Mouse (Mus musculus) brown adipose tissue, adult 24 weeks (tissue): Measurements from ENCODE around the gene Cog5. TPM values are rescaled to one million over a fixed set of nuclear protein-coding genes. Genes with fewer than 3 reads are reported as not detected.

Experiments used
- H3K27ac ChIP-seq: fragments of 200-500 bp; replicated peaks from 2 replicates; pipeline ENCODE4 v1.5.1; 2012; ENCODE audit warnings: low read depth, mild to moderate bottlenecking, low read length
- H3K4me1 ChIP-seq: fragments of 200-500 bp; 2 replicates; pipeline ENCODE4 v1.6.1; 2012; ENCODE audit warnings: low read length, mixed read lengths; ENCODE audit not compliant: control insufficient read depth, insufficient read depth, insufficient read length
- H3K4me3 ChIP-seq: fragments of 200-500 bp; 2 replicates; pipeline ENCODE4 v1.5.1; 2012; ENCODE audit warnings: low read depth, mild to moderate bottlenecking, low read length, moderate library complexity; ENCODE audit not compliant: insufficient read depth
- polyA plus RNA-seq: library from polyadenylated mRNA; stranded (reverse); fragments of >200 nt; gene quantifications from 2 replicates; pipeline ENCODE4 v1.2.4, GENCODE M21; 2012; ENCODE audit not compliant: missing spikeins, insufficient read depth, insufficient read length

Gene Cog5
- polyA plus RNA-seq, 1 experiment: 15.9 TPM

GRCm38 (mm10) chr12:31916691-31917090 is 262.0 kb downstream of the Cog5 start:
- H3K27ac ChIP-seq: no peak overlapping the region
- no peaks in the 10 kb centered on the region for H3K4me1 ChIP-seq
- no peak overlapping the region for H3K4me3 ChIP-seq

GRCm38 (mm10) chr12:31917245-31917644 is 262.6 kb downstream of the Cog5 start:
- no peaks in the 10 kb centered on the region for H3K4me1 ChIP-seq
- H3K4me3 ChIP-seq: no peak overlapping the region
- no peak overlapping the region for H3K27ac ChIP-seq

GRCm38 (mm10) chr12:31920464-31921405 is 266.1 kb downstream of the Cog5 start:
- Histone ChIP-seq H3K4me1 (no peaks in the 10 kb centered on the region), H3K4me3 (no peak overlapping the region), H3K27ac (no peak overlapping the region)

GRCm38 (mm10) chr12:31924135-31924534 is 269.5 kb downstream of the Cog5 start:
- no peak overlapping the region for H3K4me3 ChIP-seq
- H3K4me1 ChIP-seq: no peaks in the 10 kb centered on the region
- no peak overlapping the region for H3K27ac ChIP-seq

- H3K27ac ChIP-seq: no peak overlapping the region
- H3K4me3 ChIP-seq: no peak overlapping the region
- H3K4me1 ChIP-seq: no peaks in the 10 kb centered on the region
These were observed 270.7 kb downstream of the Cog5 start for GRCm38 (mm10) chr12:31925343-31925742.

- H3K4me1 ChIP-seq: no peaks in the 10 kb centered on the region
- H3K27ac ChIP-seq: no peak overlapping the region
- H3K4me3 ChIP-seq: no peak overlapping the region
These were observed 272.0 kb downstream of the Cog5 start for GRCm38 (mm10) chr12:31926661-31927061.

GRCm38 (mm10) chr12:31928498-31928897 is 273.8 kb downstream of the Cog5 start:
- Histone ChIP-seq H3K27ac (no peak overlapping the region), H3K4me1 (no peaks in the 10 kb centered on the region), H3K4me3 (no peak overlapping the region)

GRCm38 (mm10) chr12:31931818-31932217 is 277.1 kb downstream of the Cog5 start:
- H3K4me3 ChIP-seq: no peak overlapping the region
- no peaks in the 10 kb centered on the region for H3K4me1 ChIP-seq
- H3K27ac ChIP-seq: no peak overlapping the region

- no peak overlapping the region for H3K27ac ChIP-seq
- no peak overlapping the region for H3K4me3 ChIP-seq
- no peaks in the 10 kb centered on the region; the same call in 1 of the 2 replicates for H3K4me1 ChIP-seq
These were observed 282.1 kb downstream of the Cog5 start for GRCm38 (mm10) chr12:31936657-31937300.

GRCm38 (mm10) chr12:31937613-31938012 is 282.9 kb downstream of the Cog5 start:
- Histone ChIP-seq H3K27ac (no peak overlapping the region), H3K4me1 (no peaks in the 10 kb centered on the region; the same call in 1 of the 2 replicates)

GRCm38 (mm10) chr12:31938391-31938997 is 283.8 kb downstream of the Cog5 start:
- Histone ChIP-seq H3K4me1 (peaks cover 2% of the 10 kb centered on the region; the same call in 1 of the 2 replicates), H3K4me3 (no peak overlapping the region), H3K27ac (no peak overlapping the region)

More at GRCm38 (mm10) chr12:31937613-31938012, 282.9 kb downstream of the Cog5 start:
- H3K4me3 ChIP-seq: no peak overlapping the region

GRCm38 (mm10) chr12:31939026-31939425 is 284.4 kb downstream of the Cog5 start:
- Histone ChIP-seq H3K27ac (no peak overlapping the region), H3K4me1 (peaks cover 5% of the 10 kb centered on the region; the same call in 1 of the 2 replicates), H3K4me3 (no peak overlapping the region)

GRCm38 (mm10) chr12:31943020-31943654 is 288.5 kb downstream of the Cog5 start:
- Histone ChIP-seq H3K4me1 (peaks cover 5% of the 10 kb centered on the region; the same call in 1 of the 2 replicates), H3K27ac (no peak overlapping the region), H3K4me3 (no peak overlapping the region)

- Histone ChIP-seq H3K4me1 (peaks cover 5% of the 10 kb centered on the region; the same call in 1 of the 2 replicates), H3K4me3 (no peak overlapping the region), H3K27ac (no peak overlapping the region)
These were observed 289.7 kb downstream of the Cog5 start for GRCm38 (mm10) chr12:31944405-31944804.

GRCm38 (mm10) chr12:31947476-31947875 is 292.8 kb downstream of the Cog5 start:
- H3K4me1 ChIP-seq: 0 out of 2 replicates have a peak, but pooled peaks cover 5% of the 10 kb centered on the region
- H3K27ac ChIP-seq: no peak overlapping the region
- H3K4me3 ChIP-seq: no peak overlapping the region
